Mouse (Mus musculus): ENCODE measurements around the gene Naip2.
"Not testable (repeated sequence)": the region's sequence is repeated elsewhere in the genome, so short reads cannot be mapped to it uniquely, and the experiment has no call there.

Gene Naip2

DNA sequence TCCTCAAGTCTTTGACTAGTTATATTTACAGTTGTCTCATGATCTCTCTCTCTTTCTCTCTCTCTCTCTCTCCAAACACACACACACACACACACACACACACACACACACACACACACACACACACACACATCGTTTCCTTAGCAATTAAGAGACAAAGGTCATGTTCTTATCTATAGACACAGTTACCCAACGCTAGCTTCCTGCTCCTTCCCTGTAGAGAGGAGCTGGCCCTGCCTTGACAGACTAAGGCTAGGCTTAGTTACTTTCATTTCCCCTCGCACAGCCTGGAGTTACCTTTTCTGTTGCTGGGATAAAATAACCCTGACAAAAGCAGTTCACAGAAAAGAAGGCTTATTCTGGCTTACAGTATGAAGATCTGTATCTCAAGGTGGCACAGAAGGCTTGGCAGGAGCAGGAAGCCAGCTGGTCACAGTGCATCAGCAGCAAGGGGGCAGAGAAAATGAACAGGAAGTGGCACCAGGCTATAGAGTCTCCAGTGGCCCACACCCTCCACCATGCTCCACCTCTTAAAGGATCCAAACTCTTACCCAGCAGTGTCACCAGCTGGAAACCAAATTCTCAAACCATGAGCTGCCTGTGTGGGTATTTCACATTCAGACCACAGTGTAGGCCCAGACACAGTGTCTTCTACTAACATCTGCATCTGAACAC is at the start of gene Naip2:
TSS of gene Naip2 (minus strand) at position 434 of the 675 bp plus-strand sequence.
- in situ Hi-C loops (cut with MseI, MboI) = not testable (repeated sequence)

DNA sequence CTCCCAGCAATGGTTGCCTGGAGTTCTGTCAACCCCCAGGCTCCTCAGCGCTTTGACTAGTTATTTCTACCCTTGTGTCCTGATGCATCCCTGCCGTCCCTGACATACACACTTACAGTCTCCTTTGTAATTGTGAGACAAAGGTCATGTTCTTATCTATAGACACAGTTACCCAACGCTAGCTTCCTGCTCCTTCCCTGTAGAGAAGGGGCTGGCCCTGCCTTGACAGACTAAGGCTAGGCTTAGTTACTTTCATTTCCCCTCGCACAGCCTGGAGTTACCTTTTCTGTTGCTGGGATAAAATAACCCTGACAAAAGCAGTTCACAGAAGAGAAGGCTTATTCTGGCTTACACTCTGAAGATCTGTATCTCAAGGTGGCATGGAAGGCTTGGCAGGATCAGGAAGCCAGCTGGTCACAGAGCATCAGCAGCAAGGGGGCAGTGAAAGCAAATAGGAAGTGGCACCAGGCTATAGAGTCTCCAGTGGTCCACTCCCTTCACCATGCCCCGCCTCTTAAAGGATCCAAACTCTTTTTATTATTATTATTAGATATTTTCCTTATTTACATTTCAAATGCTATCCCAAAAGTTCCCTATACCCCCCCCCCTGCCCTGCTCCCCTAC is 45.1 kb upstream of the Naip2 start:
- in situ Hi-C loops (cut with MseI, MboI) = not testable (repeated sequence)

DNA sequence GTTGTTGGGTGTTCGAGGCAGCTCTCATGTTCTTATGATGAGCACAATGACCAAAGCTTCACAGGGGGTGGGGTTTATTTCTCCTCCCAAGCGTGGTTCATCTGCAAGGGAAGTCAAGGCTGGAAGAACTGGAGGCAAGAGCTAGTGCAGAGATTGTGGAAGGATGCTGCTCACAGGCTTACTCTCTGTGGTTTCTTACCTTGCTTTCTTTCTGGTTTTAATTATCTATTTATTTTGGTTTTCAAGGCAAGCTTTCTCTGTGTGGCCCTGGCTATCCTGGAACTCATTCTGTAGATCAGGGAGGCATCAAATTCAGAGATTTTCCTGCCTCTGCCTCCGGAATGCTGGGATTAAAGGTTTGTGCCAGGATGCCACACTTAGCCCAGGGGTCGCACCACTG is 44.3 kb upstream of the Naip2 start, which contains the start of gene Naip5:
TSS of gene Naip5 (minus strand) at position 101 of the 400 bp plus-strand sequence.
- in situ Hi-C loops (cut with MseI, MboI) = not testable (repeated sequence)

DNA sequence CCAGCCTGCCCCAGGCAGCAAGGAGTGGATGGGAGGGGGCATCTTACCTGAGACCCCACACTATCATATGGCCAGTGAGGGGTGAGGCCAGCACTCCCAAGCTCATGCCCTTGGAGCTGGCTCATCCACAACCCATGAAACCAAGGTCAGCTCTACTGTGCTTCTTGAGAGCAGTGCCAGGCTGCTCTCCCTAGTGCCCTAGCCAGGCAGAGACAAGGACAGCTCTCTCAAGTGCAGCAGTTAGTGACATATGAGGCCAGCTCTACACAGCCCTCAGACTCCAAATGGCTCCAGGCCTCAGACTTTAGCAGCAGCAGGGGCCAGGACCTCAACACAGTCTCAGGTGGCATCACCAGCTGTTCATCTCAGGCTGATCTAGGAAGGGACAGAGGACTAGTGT is 41.8 kb upstream of the Naip2 start:
- in situ Hi-C loops (cut with MseI, MboI) = no loop called here

DNA sequence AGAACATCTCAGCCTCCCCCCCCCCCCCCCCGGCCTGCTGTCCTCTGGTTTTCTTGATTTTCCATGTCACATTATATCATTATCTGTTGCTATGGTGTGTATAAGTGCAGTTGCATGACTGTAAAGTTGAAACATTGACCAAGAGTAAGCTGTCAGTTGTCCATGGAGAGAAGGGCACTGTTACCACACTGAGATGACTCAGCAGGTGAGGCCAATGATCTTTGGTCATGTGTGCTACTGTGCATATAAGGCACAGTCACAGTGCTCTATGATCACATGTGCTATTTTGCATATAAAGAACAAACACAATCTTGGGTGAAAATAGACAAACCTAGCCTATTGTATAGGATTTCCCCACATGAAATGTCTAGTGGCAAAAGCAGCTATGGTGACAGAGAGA is 11.8 kb upstream of the Naip2 start:
- in situ Hi-C loops (cut with MseI, MboI) = not testable (repeated sequence)

DNA sequence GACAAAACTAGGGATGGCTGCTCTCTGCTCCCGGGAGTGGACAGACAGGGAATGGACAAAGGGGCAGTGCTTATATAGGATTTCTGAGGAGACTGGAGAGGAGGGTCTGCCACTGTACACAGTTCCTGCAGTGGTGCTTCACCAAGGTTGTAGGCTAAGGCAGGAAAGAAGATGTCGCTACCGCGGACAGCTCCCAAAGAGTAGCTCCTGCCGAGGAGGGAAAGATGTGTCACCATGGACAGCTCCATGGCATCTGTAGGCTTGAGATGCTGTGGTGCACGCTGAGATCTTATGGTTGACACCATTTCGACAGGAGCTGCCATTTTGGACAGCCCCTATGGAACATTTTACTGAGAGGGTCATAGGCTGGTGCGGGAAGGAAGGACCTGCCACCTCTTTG is 8.6 kb upstream of the Naip2 start:
- in situ Hi-C loops (cut with MseI, MboI) = no loop called here

DNA sequence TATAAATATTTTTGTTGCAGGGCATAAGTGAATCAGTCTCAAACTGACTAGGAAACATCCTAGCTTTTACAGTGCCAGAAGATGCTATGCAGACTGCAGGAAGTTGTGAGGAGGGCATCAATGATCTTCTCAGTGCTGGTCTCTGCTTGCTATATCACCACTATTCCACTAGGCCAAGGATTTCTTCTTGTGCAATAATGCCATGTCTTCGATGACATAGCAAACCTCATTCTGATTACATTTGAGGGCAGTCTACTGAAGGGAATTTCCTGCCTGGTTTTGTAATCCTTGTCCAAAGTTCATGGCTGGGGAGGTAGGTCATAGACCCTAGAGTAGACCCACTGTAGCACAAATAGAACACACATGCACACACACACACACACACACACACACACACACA is 1.4 kb upstream of the Naip2 start:
- in situ Hi-C loops (cut with MseI, MboI) = no loop called here

DNA sequence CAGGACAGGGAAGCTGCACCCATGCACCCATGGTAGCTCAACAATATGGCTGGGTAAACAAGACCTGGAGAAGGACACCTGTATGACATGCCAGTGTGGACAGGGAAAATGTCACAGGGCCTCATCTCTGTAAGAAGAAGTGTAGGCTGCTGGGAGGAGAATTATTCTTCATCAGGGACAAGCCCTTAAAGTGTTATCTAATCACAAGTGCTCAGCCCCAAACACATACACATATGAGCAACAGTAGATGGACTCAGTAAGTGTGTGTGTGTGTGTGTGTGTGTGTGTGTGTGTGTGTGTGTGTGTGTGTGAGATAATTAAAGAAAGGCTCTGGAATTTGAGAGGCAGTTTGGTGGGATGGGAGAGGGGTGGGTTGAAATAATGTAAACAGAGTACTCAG is 1.1 kb downstream of the Naip2 start:
- in situ Hi-C loops (cut with MseI, MboI) = no loop called here

DNA sequence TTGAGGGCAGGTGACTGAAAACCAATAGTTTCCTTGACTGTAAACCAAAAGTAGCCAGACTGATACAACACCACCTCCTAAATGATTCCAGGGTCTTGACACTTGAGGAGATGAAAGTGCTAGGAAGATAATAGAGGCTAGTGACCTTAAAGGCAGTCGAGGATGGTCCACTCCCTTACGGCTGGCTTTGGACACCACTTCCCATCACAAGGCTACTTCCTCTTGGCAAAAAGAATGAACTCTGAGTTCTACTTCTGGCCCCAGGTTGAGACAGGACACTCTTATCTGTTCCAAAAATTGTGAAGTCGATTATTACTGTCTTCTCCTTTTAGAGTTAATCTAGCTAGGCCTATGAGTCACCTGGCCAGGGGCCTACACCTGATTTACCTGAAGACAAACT is 6.5 kb downstream of the Naip2 start:
- in situ Hi-C loops (cut with MseI, MboI) = no loop called here

DNA sequence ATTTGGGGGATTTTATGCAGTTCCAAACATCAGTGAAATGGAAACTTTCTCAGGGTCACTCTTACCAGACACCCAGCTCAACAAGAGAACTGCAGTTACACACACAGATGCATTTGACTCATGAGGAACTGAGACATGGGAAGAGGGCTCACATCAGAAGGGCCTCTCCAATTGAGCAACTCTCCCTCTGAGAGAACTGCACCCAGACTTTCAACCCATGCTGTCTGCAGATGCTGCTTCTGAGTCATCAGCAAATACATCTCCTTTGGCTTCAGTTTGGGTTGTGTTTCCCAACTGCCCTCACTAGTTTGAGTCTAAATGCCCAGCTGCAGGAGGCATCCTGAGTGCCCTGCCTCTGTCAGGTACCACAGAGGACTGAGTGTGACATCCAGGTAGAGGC is 18.8 kb downstream of the Naip2 start:
- in situ Hi-C loops (cut with MseI, MboI) = not testable (repeated sequence)

DNA sequence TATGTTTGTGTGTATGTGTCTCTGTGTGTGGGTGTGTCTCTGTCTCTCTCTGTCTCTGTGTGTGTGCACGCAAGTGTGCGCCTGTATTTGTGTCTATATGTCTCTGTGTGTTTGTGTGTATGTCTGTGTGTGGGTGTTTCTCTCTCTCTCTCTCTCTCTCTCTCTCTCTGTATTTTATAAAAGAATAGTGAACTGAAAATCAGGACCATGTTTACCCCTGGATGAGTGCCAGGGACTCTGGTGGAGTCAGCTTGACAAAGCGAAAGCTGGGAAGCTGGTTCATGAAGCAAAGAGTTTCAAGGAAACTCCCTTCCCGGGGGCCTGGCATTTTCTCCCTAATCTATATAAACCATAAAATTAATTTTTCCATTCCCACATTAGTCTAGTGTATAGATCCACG is 27.5 kb downstream of the Naip2 start:
- in situ Hi-C loops (cut with MseI, MboI) = not testable (repeated sequence)

DNA sequence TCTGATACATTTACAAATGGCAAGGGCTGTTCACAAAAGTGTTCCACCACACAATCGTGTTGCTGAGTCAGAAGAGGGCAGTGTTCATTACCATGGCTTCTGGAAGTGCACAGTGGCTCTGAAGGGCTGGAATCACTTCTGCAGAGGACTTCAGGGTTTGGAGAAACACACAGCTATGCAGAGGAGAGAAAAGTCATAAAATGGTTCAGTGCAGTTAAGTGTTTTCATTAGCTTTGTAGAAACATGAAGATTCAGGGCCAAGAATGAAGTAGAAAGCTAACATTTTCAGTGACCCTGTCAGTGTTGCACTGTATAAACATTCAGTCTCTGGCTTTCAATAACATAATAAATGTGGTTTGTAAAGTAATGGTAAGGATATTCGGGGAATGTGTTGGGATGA is 35.5 kb downstream of the Naip2 start:
- in situ Hi-C loops (cut with MseI, MboI) = not testable (repeated sequence)

DNA sequence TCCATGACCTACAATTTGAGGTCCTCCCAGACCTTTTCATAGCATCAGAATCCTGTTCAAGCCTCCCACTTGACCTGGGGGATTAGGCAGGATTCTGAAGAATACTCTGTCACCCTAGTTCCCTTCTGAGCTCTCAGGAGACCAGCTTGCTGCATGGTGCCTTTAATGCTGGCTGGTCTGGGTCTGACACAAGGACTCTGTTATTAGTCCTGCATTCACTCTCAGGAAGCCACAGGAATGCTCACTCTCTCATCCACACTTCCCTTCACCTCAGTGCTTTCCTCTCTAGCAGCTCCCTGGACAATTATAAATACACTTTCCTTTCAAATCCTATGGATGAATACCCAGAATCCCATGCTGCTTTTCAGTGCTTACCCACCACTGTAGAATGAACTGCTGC is 39.4 kb downstream of the Naip2 start:
- in situ Hi-C loops (cut with MseI, MboI) = not testable (repeated sequence)

DNA sequence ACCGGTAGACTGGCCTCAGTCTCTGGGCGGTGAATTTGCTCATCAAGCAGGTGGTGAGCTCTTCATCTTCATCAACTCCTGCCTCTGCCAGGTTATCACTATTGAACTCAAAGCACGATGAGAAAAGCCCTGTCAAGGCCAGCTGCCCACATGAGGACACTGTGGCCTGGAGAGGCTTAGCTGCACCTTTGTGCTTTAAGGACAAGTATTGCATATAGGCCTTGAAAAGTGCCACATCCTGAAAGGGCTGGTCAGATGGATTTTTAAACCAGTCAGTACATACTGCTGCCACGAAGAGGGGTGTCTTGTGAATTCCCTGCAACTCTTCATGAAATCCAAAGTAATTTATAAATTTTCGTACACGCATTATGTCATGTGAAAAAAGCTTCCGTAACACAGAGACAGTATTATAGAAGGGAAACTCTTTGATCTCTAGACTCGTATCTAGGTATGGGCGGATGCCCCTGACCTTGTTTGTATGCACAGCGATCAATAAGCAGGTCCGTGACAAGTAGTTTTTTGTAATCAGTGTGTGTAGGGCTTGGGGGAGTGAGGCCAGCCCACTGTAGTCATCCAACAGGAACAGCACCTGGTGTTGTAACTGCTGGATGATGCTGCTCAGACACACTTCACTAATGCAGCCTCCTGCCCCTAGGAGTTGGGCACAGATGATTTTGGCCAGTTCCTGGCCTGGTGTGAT is 40.6 kb downstream of the Naip2 start:
- in situ Hi-C loops (cut with MseI, MboI) = not testable (repeated sequence)

DNA sequence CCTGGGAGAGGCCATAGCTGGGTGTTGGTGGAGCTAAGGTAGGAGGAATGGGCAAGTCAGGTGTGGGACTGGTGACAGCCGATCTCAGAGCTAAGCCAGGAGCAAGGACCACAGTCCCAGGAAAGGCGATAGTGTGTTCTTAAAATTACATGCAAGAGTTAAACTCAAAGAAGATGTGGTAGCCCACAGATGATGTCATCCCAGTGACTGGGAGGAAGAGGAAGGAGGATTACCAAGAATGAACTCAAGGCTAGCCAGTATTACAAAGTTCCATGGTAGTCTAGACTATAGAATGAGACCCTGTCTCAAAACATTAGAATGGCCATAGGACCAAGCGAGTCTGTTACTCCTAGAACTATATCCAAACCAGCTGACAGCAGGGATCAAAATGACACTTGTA is 45.3 kb downstream of the Naip2 start:
- in situ Hi-C loops (cut with MseI, MboI) = no loop called here

DNA sequence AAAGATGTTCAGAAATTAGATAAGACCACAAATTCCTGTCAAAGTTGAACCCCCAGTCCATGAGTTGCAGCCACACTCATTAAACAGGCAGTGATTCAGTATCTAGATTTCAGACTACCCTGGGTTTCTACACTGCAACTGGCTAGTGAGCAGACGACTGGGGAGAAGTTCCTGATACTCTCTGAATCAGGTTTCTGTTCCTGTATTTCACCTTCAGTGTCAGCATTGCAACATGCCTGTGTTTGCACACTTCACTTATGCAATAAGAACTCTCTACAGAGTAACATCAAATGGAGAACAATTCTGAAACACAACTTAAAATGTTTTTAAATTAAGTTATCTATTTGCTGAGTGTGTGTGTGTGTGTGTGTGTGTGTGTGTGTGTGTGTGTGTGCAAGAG is 49.2 kb downstream of the Naip2 start:
- in situ Hi-C loops (cut with MseI, MboI) = no loop called here

DNA sequence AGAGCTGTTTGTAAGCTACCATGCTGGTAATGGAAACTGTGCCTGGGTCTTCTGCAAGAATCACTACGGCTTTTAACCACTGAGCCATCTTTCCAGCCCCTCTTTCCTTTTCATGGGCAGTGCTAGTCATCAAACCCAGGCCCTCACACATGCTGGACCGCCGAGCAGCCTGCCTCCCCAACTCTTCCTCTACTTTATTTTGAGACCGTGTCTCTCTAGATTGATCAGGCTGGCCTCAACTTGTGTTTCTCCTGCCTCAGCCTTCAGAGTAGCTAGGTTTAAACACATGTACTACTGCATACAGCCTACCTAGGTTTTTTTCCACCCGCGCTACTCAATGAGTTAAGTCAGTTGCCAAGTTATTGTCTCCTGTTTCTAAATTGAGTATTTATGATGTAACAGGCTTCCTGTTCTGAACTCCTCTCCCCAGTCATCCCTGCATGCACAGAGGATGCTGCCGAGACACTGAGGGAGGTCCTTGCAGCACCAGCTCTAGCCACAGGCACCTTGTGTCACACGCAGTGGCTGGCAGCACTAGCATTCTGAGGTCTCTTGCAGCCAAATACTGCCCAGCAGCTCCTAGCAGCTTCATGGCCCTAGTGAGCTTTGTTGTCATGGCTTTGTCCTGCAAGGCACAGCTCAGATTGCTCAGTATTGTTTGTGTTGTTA is 60.1 kb downstream of the Naip2 start:
- in situ Hi-C loops (cut with MseI, MboI) = no loop called here

DNA sequence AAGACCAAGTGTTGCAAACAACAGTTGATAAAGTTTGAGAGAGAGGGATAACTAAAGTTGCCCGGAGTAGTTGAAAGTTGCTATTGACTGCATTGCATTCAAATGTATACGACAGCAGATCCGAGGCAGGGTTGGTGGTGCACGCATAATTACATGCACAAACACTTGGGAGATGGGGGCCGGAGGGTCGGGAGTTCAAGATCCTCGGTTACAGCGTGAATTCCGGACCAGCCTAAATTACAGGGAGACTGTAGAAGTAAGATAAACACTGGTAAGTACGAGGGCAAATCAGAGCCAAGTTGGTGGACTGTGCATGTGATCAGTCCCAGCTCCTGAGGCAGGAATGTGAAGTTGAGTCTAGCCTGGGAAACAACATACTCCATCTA is 76.6 kb downstream of the Naip2 start:
- in situ Hi-C loops (cut with MseI, MboI) = no loop called here

DNA sequence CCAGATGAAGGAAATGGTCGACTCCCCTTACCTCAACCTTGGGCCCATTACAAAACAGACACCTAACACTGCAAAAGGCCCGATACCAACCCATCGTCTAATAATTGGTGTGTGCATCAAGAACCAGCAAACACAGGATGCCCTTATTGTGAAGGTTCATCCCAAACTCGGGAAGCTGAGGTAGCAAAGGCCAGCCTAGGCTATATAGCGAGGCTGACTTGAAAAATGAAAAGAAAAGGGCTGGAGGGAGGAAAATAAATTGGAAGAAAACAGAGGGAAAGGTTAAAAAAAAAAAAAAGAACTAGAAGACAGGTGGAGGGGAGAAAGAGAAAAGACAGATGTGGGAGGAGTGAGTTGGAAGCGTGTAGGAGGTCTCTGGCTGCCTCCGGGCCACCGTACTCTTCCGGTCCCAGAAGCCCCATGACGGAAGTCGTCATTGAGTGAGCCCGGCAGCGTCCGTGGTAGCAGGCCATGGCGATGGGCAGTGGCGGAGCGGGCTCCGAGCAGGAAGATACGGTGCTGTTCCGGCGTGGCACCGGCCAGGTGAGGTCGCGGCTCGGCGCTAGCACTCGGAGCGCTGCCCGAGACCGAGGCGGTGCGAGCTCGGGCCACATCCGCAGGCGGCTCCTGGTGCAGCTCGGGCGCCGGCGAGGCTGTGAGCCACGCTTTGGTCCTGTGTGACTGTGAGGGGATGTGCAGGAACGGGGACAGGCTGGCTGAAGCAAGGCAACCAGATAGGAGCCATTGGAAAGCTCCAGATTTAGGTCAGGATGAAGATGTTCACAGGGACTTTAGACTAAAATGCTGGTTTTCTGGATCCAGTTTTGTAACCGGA is 77.3 kb downstream of the Naip2 start, which contains the start of gene Smn1:
TSS of gene Smn1 (plus strand) at position 430 of the 835 bp plus-strand sequence.
- in situ Hi-C loops (cut with MseI, MboI) = no loop called here

DNA sequence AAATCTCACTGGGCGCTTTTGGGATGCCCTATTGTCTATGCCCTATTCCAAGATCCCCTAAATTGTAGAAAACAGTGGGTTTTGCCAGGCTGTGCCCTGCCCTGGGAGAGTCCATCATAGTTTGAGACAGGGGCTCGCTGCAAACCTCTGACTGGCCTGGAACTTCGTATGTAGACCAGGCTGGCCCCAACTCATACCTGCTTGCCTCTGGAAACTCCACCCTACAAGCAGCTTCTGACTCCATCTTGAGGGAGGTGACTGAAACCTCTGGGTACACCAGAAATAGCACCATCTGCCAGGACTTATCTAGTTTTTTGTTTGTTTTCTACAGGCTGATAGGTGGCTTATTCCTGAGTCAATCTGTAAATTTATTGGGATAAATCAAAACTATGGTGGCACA is 77.9 kb downstream of the Naip2 start:
- in situ Hi-C loops (cut with MseI, MboI) = no loop called here

DNA sequence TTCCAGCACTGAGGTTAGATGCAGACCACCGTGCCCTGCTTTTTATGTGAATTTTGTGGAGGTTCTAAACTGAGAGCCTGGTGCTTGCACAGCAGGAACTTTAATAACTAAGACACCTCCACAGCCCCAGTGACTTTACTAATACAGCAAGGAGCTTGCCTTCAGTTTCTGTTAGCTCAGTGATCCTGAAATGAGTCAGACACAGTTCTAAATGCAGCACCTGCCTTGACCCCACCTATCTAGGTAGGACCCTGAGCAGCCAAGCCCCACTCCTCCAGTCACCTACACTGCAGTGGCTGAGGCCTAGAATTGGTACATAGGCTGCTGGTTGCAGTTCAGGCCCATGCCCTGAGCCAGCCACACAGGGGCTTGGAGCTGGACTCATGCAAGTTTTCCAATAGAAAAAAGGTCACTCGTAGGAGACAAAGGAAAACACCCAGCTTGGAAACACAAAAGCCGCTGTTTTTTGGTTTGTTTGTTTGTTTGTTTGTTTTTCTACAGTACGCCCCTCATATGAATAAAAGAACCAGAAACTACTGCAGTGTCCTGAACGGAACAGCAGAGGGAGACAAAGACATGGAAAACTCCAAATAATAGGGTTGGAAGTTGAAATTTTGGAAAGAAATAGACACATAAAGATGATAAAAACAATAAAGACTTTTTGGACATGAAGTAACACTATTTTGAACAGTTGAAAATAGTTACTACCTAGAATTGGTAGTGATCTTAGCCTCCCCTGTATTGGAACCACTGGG is 89.5 kb downstream of the Naip2 start:
- in situ Hi-C loops (cut with MseI, MboI) = loop anchor here in 1 of 2 experiments (10.0 kb wide), 1 partner anchor 282 kb away; no protein-coding TSS in a partner anchor
